Mouse (Mus musculus) liver, adult (tissue): ENCODE measurements around the gene Magi1.

Experiments
- GATA4 ChIP-seq: IDR thresholded peaks from 2 replicates; pipeline ENCODE4 v1.6.1; 2014; ENCODE audit warnings: mild to moderate bottlenecking, low read length; ENCODE audit not compliant: insufficient replicate concordance

The Magi1 gene

DNA sequence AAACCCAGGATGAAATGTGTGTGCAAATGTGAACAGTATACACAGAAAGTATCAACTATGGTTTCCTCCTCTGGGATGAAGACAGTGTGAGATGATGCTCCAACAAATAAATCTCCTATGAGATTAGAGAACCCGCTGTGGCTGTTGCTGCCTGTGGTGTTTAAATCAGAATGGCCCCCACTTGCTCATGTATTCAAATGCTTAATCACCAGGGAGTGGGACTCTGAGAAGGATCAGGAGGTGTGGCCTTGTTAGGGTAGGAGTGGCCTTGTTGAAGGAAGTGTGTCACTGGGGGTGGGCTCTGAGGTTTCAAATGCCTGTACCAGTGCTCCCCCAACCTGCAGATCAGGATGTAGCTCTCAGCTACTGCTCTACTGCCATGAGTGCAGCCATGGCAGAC is 410.2 kb downstream of the Magi1 start:
- no peak for TF ChIP-seq GATA4

DNA sequence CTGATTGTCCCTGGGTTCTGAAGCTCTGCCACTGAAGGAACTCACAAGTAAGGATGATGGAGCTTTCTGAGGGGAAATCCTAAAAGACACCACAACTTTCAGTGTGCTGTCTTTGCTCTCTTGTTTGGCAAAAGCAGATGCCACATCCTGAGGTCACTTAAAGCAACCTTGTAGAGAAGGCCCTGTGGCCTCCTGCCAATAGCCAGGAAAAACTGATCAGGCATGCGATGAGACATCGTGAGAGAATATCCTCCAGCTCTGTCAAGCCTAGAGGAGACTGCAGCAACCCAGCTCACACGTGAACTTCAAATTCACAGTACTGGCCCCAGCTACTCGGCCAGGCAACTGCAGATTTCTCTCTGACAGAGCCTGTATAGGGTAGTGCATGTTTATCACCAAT is 412.2 kb downstream of the Magi1 start:
- TF ChIP-seq GATA4: no peak

DNA sequence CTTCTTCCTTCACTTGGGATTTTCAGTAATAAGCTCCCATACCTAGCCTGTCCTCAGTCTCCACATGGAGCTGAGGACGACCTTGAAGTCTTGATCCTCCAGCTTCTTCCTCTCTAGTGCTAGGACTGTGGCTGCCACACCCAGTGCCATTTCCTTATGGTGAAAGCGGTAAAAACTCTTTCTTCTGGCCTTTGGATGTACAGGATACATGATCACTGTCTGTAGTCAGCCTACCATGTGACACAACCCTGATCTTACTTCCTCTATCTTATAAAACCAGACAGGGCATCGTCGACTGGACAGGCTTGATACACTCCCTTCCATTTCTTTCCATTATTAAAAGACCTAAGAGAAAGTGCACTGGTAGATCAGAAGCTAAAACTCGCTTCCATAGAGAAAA is 413.7 kb downstream of the Magi1 start:
- no peak for TF ChIP-seq GATA4

DNA sequence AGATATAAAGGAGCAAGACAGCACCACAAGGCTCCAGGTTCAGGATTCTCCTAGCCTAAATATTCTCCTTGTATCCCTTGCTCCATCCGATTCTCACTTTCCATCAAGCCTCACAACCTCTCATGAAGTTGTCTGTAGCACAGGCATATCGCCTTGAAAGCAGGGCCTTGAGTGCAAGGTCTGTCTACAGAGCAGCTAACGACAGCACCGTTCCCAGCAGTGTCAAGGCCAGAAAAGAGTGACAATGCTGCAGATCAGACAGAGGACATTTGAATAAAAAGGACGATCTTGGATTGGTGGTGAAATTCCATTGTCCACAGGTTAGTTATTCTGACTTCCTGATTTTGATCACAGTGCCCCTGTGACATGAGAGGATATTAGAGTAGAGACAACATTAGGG is 421.5 kb downstream of the Magi1 start:
- no peak for TF ChIP-seq GATA4

DNA sequence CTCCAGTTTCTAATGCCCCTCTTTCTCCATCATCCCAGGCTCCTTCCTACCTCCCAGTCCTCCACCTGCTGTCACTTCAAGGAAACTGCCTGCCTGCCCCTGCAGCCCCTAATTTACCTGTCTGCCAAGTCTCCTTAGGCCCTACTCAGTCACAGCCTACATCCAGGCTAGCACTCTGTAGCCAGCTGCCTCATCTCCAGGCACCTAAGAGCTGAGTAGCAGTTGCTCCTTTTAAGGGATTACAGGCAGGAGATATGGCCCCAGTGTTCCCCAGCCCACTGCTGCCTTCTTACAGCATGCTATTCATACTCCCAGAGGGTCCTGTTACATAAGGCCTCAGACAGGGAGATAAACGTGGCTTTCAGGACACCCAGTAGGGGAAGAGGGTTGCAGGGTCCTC is 426.9 kb downstream of the Magi1 start:
- no peak for TF ChIP-seq GATA4

- TF ChIP-seq GATA4: no peak
Measured at GRCm38 (mm10) chr6:93855806-93856641, 427.7 kb downstream of the Magi1 start.

DNA sequence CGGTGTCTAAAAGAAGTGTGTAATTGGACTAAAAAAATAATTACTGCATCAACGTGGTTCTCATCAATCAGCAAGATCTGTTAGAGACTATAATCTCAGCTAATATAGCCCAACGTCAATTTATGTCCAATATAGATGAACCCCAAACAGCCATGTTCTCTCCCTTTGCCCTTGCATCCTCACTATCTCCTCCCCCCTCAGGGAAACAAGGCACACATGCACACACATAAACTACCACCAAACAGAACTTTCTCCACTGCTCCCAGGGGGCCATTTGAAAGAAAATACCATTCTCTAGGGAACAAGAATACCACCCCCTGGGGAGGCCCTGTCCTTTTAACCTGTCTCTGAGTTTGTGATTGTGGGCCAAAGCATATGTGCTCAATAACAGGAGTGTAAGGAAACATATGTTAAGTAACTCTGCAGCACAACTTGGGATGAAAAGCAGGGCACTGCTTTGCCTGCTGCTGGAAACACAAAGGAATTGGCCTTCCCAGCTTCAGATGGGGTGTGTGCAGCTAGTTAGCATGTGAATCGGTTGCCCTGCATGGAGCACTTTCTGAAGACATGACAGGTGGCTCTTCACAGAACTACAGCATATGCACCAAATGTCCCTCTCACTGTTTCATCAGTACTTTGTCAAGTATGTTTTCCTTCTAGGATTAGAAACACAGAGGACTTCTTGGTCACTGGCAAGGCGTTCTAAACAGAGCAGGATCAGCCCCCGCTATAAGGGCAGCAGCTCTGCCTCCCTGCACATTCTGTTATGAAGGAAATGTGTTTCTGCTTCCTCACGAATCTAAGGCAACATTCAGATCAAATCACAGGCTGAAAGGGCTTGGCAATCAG is 434.6 kb downstream of the Magi1 start:
- TF ChIP-seq GATA4: no peak

GRCm38 (mm10) chr6:93845498-93845897 is 438.2 kb downstream of the Magi1 start:
- no peak for TF ChIP-seq GATA4

DNA sequence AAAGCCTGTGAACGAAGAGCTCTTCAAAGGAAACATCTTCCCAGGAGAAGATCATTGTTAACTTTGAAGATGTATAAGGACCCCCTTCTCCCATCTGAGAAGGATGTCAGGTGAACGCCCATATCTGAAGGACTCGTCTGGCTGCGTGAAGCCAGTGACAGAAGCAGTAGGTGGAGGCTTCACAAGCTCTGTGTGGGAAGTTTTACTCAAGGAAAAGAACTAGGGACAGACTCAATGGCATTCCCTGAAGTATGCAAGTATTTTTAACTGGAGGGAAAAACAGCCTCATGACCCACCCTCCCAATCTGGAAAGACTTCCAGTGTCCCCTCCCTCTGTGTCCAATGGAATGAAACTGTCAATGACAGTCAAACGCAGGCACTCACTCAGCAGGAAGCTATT is 438.6 kb downstream of the Magi1 start:
- no peak for TF ChIP-seq GATA4

GRCm38 (mm10) chr6:93844576-93844975 is 439.1 kb downstream of the Magi1 start:
- no peak for TF ChIP-seq GATA4

DNA sequence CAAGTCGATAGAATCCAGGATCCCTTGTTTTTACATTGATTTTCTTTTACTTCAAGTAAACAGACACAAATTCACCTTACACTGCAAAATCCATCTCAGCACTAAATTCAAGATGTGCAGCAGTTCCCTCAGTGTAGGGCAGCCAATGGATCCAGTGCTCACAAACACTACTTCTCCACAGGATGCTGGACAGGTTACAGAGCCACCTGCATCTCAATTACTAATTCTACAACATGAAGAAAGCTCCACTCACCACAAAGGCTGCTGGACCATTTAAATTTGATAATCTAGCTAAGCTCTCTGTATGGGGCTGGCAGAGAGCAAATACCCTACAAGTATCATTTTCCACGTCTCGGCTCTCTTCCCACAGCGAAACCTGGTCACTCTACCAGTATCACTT is 445.3 kb downstream of the Magi1 start:
- TF ChIP-seq GATA4: no peak

DNA sequence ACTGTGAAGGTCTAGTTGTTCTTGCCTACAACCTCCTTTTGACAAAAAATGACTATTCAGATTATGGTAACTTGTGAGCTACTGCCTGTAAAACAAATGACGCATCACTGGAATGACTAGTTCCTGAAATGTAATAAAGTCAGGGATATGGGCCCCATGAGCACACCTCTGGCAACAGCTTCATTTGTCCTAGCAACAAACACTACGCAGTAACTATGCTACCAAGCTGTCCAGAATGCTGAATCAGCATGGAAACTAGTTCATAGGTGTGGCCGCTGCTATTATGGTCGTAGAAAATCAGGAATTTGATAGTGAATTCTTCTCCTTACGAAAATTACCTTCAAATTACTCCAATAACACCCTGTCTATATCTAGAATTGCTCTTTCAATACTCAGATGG is 447.1 kb downstream of the Magi1 start:
- no peak for TF ChIP-seq GATA4

DNA sequence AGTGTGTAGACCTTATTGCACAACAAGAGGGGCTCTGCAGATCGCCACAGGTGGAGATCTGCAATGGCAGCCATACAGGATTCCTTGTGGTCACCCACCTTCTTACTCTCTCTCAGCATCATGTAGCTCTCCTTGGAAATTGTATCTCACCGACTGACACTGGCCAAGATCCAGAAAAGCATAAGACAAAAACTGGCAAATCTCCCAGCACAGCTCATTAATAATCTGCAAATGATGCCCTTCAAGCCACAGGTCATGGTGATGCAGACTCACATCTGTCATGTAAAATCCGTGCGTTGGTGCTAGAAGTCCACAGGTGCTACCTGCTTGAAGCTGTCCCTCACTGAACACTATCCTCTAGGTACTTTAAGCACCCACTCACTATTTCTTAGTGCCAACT is 448.5 kb downstream of the Magi1 start:
- no peak for TF ChIP-seq GATA4

DNA sequence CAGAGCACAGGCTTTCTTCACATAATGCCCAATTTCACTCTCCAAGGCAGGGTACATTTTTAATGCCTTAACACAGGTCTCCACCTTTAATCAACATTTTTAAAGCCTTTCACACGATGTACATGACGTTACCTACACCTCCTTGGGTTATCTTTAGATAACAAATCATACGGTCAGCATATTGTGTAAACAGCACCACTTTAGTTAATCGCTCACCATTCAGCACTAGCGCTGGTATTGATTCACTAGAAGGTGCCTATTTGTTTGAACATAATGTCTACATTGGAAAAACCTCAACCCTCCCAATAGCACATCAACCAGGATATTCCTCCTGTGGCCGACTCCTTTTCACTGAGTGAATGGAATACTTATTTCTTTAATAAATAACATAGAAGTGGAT is 455.5 kb downstream of the Magi1 start:
- TF ChIP-seq GATA4: no peak

DNA sequence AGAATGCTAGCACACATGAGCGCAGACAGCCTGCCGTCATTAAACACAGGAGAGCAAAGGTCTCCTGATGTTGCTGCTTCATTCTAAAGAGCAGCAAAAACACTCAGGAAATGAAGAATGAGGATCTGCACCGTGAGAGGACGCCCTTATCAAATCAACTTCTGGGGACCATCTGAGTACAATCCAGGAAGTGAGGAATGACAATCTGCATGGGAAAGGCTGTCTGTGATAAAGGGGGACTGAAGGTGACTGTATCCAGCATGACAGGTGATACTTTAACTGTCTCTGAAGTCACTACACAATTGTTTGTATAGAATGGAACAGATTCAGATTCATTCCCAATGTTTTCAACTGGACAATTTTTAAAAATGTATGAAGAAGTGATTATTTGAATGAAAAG is 456.8 kb downstream of the Magi1 start:
- TF ChIP-seq GATA4: no peak

- no peak for TF ChIP-seq GATA4
Measured at GRCm38 (mm10) chr6:93822221-93822897, 461.4 kb downstream of the Magi1 start.
